Mouse (Mus musculus): ENCODE data around the gene Nrm.

GRCm38 (mm10) chr17:35817226-35817625 lies 43.9 kb upstream of the Nrm start:
- TF ChIP-seq CTCF (IDR thresholded peaks at IDR 0.05; ENCODE audit: low read depth), result no peak
- TF ChIP-seq EP300 (optimal IDR thresholded peaks at IDR 0.05), result no peak
